Mouse (Mus musculus) bone marrow, adult 2 months (tissue): ENCODE measurements at regions not wholly inside any gene's neighbourhood (a gene's known extent, or its start where the extent isn't known, plus 50 kb on each side); places are given as distances from the start of the nearest gene placed in this dataset.

Experiments
- CTCF ChIP-seq: fragments of 200-500 bp; IDR thresholded peaks from 2 replicates; pipeline ENCODE4 v1.5.1; 2011; ENCODE audit warnings: low read length, control low read depth; ENCODE audit not compliant: control insufficient read depth, insufficient read depth
- POLR2A ChIP-seq: fragments of 200-500 bp; IDR thresholded peaks from 2 replicates; pipeline ENCODE4 v1.6.1; 2011; ENCODE audit warnings: low read depth, mild to moderate bottlenecking, control low read depth, low read length, borderline replicate concordance; ENCODE audit not compliant: control insufficient read depth

DNA sequence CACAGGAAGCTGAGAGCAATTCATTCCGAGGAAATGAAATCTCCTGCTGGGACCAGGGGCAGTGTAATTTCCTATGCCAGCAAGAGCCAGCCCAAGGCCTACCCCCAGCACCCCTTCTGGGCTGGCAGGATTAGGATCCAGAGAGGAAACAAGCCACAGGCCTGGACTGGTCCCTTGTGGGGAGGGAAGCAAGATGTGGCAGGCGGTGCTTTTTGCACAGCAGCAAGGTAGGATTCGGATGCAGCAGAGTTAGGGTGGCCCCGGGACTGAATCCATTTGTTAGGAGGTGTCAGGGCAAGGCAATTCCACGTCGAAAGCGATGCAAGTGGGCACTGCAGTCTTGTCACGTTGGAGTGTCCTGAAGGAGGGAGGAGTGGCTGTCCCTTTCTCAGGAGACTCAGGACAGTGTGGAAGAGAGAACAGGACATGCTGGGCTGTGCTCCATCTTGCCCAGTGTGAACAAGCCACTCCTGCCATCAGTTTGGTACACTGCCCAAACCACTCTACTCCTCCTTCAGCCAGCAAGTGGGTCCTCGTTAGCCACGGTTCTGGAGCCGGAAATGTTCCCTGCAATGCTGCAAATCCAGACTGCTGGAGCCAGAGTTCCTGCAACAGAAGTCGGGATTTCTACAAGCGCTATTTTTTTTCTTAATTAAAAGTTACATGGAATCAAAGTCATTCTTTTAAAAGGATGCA is 150.1 kb upstream of the Tmem45b start:
- TF ChIP-seq CTCF = no peak
- TF ChIP-seq POLR2A = no peak
